Mouse (Mus musculus) left cerebral cortex, postnatal 36 days (tissue): ENCODE measurements around the gene Cldn12. TPM values are rescaled to one million over a fixed set of nuclear protein-coding genes. Genes with fewer than 3 reads are reported as not detected.

Experiments
- DNase-seq, 2 experiments: peaks; one replicate each; pipeline ENCODE4 v3.0.0; 2021 to 2022; ENCODE audit warnings: low spot score in 2 of 2, mixed read lengths in 1 of 2
- intact Hi-C: fragments of 180-260 bp; cut with DNase I; formaldehyde crosslinking; loops from one replicate; pipeline ENCODE4 v1.15.1; 2025
- total RNA-seq, 2 experiments: library from RNA; stranded (reverse); gene quantifications; 2 replicates each; pipeline ENCODE4 v1.2.3; 2021

Cldn12 gene
- total RNA-seq: 10 to 100 TPM; 42.1 to 44.2 TPM

DNA sequence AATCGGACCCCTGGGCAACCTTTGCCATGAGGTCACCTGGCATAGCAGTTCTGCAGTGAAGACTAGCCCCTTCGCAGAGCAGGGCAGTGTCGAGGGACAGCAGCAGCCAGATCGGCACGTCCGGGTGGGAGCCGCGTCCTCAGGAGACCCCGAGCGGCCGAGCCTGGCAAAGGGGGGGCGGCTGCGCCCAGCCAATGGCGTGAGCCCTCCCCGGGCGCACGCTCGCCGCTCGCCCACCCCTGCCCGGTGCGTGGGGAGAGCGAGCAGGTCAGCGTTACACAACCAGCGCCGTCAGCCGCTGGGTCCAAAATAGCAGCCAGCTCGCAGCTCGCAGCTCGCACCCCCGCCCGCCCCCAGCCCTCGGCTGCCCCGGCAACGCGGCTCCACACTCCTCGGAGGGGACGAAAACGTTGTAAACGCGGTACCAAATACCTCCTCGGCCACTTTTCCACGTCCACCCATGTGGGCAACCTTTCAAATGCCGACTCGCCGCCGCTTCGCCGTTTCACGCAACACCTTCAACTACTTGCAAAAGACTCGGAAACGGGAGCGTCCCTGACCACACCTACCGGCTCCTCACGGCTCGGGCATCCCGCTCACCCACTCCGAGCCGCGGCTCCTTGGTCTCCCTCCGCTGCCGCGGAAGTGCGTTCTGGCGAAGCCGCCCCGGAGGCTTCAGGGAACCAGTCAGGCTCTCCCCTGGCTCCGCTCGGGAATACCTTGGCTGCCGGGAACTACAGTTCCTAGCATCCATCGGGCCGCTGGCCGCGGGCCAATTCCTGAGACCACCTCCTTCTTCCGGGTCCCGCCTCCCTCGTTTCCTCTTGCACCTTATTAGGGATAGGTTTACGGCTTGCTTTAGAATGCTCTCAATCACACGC, at the start of gene Cldn12:
Cldn12 (minus strand) TSS at position 763 of the 881 bp plus-strand sequence.
- intact Hi-C loops: loop anchor here (2.0 to 5.0 kb wide), 2 partner anchors 44 to 133 kb away; partner anchors contain the start of gene Gtpbp10

DNA sequence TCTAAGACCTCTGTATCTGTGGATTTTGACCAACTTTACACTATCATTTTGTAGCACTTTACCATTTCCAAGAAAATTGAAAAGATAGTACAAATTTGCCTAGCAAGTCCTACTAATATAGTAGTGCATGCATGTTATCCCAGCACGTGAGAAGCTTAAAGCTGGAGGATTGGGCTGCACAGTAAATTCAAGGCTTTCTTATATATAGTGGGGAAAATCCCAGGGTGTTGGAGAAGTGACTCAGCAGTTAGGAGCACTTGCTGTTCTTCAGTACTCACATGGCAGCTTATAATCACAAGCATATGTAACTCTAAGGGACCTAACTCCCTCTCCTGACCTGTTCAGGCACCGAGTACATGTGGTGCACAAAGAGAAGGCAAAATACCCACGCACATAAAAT, 47.7 kb upstream of the Cldn12 start:
- intact Hi-C loops: no loop called here
- no peak for DNase-seq

More for the DNA sequence above, at the start of gene Cldn12:
- peak; percentile 96 for DNase-seq

DNA sequence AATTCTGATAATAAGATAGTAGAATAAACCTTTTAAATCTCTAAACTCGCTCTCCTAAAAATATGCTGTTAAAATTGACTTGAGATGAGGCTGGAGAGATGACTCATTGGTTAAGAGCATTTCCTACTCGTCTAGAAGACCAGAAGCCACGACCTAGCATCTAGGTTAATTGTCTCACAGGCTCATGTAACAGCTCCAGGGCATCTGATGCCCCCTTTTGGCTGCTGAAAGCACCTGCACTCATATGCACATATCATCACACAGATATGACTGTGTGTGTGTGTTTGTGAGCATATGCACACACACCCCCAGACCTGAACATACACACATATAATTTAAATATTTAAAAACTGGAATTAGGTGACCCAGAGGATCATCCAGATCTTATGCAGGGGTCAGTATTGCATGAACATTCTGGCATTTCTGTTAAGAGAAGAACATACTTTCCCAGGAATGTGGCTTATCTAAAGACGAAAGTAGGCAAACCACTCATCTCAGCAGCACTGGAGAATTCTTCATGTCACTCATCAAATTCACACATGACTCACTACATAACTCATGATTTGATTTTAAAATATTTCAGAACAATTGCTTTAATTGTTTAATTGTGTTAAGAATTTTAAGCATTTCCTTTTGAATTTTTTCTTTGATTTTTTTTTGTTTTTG, 46.4 kb upstream of the Cldn12 start:
- no peak for DNase-seq
- intact Hi-C loops: no loop called here

DNA sequence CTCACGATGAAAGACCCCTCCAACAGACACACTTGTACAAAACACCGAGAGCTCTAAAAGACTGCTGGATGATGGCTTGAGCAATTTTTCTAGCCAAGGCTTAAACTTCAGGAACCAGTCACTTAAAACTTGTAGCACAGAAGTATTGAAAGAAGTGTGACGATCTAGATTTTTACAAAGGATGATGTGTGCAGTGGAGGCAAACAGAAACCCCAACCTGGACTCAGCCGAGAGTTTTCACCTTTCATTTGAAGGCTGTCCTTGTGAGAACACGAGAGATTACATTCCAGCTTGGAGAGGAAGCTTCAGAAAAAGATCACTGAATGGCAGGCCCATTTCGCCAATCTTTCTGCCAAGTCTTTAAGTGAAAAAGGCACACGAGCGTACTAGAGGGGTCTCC, 45.0 kb upstream of the Cldn12 start:
- intact Hi-C loops: loop anchor here (2.0 kb wide), 1 partner anchor 45 kb away; the partner anchor contains the start of gene Cldn12
- no peak for DNase-seq

DNA sequence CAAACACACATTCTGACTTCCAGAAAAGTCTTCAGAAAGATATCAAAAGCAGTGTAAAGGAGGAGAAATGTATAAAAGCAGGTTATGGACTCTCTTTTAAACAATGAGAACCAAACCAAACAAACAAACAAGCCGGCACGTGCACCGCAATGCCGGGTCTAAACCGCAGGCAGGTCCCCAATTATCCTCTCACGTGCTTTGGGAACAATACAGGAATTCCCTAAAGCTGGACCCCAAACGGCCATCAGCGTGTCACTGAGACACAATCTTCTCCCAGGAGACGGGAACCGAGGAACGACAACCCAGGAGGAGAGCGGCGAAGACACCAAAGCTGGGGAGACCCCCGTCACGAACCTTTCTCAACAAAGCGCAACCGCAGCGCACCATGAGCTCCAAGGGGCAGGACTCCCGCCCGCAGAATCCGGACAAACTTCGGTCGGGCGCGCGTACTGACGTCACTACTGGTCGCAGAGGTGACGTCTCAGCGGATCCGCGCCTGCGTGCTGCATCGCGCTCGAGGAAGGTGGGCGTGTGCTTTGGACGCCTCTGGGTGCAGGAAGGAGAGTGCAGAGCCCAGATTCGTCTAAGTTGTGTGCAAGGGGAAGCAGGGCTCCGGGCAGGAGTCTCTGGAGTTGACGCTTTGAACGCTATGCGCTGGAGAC, 44.5 kb upstream of the Cldn12 start, which contains the start of gene Gtpbp10:
Gtpbp10 (minus strand) TSS at position 460 of the 662 bp plus-strand sequence.
- intact Hi-C loops: loop anchor here (2.0 kb wide), 1 partner anchor 44 kb away; the partner anchor contains the start of gene Cldn12

DNA sequence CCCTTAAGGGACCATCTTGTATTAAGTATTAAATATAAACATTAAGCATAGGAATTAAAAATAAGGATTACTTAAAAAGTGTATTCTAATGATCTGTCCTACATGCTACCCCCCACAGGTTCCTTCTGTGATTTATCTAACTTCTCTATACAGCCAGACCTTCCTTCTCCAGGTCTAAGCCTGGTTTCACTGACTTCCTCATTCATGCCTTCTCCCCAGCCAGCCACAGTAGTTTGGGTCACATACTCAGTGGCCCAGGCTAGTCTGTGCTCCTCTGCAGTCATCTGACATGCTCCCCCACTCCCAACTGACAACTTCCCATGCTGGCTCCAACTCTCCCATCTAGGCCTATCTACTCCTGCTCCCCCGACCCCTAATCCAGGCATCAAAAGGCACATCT, 36.4 kb upstream of the Cldn12 start:
- intact Hi-C loops: no loop called here
- DNase-seq: no peak

More for the DNA sequence above, 44.5 kb upstream of the Cldn12 start, which contains the start of gene Gtpbp10:
- DNase-seq: peak; percentile 93 to 94

DNA sequence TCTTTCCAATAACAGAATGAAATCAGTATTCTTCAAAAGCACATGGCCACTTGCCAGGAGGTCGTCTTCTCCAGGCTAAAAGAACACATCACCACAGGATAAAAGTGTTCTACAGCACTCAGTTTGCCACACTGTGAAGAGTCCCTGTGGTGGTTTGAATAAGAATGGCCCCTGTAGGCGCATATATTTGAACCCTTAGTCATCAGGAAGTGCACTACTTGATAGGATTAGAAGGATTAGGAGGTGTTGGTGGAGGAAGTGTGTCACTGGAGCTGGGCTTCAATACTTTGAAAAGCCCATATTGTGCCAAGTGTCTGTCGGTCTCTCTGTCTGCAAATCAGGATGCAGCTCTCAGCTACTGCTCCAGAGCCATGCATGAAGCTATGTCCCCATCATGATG, 25.6 kb upstream of the Cldn12 start:
- DNase-seq: no peak
- intact Hi-C loops: no loop called here

DNA sequence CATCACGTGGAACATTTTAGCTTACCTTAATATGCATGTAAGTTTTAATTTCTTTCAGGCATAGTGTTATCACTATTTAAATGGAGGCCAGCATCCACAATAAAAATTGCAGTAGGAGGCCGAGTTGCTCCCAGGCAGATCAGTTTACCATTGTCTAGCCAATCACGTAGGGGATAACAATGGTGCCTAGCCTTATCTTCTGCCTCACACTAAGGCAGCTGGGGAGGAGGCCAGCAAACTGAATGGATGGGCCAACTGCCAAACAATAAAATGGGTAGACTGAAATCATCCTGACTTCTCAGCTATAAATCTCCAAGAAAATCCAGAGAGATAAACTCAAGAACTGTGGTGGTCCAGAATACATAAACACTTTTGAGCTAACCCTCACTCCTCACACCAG, 25.0 kb upstream of the Cldn12 start:
- intact Hi-C loops: no loop called here
- no peak for DNase-seq

DNA sequence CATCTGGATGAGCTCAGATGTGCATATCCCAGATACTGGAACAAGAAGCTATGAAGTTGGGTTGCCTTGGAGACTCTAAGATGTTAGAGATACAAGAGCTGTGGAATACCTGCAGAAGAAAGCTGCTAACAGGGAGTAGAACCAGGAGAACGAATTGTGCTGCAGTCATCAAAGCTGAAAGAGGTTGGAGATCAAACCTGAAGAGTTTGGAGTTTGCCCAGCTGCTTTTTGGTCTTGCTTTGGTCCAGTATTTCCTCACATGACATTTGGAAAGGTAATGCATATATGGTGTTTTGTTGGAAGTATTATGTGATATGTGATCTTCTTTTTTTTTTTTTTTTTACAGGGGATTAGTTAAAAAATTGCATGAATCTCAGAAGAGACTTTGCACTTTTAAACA, 21.4 kb upstream of the Cldn12 start:
- no peak for DNase-seq
- intact Hi-C loops: no loop called here

DNA sequence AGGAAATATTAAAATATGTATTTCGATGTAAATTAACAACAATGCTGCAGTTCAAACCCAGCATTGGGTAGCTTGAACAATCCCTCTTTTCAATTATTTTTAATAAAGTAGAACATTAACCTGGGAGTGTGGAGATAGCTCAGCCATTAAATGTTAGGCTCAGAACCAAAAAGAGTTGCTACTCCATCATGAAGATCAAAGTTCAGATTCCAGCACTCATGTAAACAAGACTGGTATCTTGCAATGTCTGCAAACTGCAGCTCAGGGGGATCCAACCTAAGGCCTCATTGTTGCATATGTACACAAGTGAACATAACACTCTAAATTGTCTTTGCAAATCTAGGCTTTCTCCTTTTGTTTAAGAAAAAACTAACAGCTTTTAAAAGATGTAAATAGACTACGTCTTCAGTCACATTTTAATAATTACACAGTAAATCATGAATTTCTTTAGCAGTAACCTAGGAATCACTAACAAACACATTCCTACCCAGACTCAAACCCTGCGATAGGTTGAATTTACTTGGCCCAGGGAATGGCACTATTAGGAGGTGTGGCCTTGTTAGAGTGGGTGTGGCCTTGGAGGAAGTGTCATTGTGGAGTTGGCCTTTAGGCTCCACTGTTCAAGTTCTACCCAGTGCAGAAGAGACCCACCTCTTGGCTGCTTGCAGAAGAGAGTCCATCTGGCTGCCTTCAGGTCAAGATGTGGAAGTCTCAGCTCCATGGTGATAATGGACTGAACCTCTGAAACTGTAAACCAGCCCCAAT, 19.1 kb upstream of the Cldn12 start:
- no peak for DNase-seq
- intact Hi-C loops: no loop called here

DNA sequence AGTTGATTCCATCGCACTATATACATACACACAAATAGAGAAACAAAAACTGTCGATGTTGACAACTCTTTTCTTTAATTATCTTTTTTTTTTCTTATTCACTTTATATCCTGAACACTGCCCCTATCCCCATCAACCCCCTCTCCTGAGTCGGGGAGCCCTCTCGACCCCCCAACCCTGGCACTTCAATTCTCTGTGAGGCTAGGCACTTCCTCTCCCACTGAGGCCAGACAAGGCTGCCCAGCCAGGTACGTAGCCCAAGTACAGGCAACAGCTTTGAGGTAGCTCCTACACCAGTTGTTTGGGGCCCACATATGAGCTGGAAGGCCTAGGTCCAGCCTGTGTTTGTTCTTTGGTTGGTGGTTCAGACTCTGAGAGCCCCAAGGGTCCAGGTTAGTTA, 653 bp upstream of the Cldn12 start:
- no peak for DNase-seq
- intact Hi-C loops: loop anchor here (2.0 kb wide), 1 partner anchor 43 kb away; the partner anchor contains the start of gene Gtpbp10

DNA sequence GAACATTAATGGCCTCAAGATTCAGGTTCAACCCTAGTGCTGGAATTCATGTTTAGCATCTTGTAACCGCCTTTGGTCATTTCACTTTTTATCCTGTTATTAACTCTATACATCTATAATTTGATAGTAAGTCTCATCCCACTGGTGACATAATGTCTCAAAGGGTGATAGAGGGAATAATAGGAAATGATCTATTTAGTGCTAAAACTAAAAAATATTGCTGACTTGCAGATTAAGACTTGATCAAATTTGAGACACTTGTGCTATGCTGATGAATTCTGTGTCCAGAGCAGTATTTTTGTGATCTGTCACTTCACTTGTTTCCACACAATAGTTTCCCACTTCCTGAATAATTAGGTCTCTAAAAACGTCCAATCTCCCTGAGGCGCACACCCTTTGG, 3.4 kb downstream of the Cldn12 start:
- intact Hi-C loops: loop anchor here (5.0 kb wide), 1 partner anchor 136 kb away; no protein-coding TSS in a partner anchor
- DNase-seq: no peak

DNA sequence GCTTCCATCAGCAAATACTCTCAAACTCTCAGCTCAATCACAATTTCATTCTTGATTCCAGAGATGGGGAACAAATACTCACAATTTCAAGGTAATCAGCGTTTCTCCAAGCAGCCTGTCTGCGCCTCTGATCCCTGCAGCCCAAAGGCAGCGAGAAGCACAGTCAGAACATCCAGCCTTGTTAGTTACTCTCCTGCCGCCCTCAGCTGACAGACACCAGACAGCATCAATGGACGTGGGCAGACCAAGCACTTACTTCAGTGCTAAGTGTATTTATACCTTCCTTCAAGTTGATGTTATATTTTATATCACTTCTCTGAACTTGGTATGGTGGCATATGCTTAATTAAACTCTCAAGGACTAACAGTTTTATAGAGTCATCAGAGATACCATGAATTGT, 3.8 kb downstream of the Cldn12 start:
- peak; percentile 36 to 37 for DNase-seq
- intact Hi-C loops: loop anchor here (5.0 kb wide), 1 partner anchor 136 kb away; no protein-coding TSS in a partner anchor

DNA sequence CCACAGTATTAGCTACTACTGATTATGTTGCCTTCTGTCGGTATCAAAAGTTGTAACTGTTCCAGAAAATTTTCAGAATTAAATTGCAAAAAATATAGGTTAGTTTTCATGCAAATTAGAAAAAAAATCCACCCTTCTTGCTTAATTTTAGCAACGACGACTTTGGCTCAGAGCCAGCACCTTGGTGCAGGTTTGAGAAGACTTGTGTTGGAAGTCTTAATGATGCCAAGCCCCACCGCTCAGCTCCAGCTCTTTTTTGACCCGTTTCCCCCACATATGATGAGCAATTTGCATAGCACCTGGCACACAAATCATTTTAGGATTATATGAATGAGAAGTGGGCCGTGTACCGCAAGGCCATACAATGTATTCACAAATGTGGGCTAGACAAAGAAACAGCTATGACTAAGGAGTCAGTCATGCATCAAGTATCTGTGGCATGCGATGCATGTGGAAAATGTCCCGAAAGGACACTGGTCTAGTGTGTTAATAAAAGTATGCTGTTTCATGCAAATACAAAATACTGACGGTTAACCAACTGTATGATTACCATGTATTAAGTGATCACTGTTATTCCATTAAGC, 4.4 kb downstream of the Cldn12 start:
- intact Hi-C loops: loop anchor here (5.0 kb wide), 1 partner anchor 137 kb away; no protein-coding TSS in a partner anchor
- no peak for DNase-seq

DNA sequence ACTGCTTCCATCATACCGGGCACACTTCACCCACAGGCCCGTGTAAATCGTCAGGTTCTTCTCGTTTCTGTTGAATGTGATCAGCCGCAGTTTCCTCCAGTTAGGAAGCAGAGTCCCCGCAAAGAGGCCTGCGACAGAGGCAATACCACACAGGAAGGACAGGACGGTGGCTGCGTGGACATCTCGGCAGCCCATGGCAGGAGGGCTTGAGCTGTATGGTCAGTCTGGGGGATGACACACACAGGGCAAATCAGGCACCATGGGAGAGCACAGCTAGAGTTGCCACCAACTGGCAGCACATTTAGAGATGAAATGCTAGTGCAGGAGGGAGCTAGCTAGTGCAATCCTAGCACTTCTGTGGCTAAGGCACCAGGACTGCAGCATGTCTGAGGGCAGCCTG, 6.5 kb downstream of the Cldn12 start:
- no peak for DNase-seq
- intact Hi-C loops: no loop called here

DNA sequence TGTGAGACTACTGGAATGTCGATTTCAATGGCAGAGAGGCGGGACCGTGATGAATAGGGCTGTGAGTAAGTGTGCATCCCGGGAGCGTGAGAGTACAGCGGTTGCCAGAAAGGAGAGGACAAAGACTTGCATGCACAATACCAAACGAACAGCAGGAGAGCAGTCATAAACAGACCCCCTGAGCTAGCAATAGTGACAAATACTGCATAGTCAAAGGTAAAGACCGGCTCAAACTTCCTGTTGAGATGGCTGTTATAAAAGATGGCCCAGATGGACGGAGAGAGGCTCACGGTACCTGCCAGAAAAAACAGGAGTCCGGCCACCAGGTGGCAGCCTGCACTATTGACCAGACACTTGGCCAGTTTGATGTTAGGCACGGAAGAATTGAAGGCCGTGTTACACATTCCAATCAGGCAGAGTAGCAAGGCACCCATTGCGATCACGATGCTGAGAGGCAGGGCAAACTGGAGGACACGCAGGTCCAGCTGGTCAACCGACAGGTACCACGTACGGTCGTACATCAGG, 7.0 kb downstream of the Cldn12 start:
- peak; percentile 48 to 67 for DNase-seq
- intact Hi-C loops: no loop called here

DNA sequence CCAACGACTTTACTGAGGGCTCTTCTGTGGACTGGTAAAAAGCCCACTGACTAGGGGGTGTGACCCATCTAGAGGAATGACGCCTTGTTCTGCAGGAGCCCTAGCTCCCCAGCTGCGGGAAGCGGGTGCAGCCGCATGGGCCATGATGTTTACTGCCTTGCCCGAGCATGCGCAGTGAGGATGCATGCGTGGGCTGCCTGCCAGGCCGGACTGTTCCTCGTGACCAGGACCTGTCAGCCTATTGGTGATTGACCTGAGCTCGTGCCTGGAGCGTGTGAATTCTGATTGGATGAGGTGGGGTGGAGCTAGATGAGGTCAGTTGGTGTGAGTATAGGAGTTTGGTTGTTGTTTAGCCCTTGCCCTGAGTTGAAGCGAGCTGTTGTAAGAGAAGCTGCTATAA, 10.3 kb downstream of the Cldn12 start:
- no peak for DNase-seq
- intact Hi-C loops: no loop called here

DNA sequence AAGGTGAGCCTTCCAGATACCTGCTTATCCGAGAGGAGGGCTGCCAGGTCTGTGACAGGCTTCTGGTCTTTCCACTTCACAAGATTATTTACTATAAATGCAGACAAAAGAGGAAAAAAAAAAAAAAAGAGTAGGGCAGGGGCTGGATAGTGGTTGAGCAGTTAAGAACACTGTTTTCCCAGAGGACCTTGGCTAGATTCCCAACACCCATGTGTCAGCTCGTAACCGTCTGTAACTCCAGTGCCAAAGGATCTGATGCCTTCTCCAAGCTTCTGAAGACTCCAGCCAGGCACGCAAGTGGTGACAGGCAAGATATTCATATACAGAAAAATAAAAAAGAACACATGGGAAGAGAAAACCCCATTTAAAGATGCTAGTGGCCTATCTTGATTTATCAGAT, 11.4 kb downstream of the Cldn12 start:
- intact Hi-C loops: no loop called here
- DNase-seq: no peak

DNA sequence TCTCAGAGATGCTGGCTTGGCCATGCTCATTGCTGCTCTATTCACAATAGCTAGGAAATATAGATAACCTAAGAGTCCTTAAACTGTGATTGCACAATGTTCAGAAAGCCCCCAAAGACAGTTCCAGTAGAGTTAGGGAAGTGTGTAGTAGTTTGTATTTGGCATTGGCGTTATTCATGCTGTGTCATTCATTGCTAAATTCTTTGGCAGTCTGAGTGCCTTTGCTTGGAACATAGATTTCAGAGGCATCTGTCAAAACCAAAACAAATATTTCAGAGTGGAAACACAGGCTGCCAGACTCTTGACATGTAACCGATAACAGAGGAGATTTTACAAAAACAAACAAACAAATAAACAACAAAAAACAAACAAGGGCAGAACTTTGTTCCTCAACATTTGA, 13.2 kb downstream of the Cldn12 start:
- intact Hi-C loops: no loop called here
- no peak for DNase-seq
